Mouse (Mus musculus) intestine, embryonic 14.5 days (tissue): Measurements from ENCODE around the gene Abhd4. TPM values are rescaled to one million over a fixed set of nuclear protein-coding genes. Genes with fewer than 3 reads are reported as not detected.

Experiments
- ATAC-seq: fragments of 200-750 bp; cut with Nextera tagmentation; replicated peaks from 2 replicates; pipeline ENCODE4 v1.8.0; 2017; ENCODE audit warnings: low read depth, moderate number of reproducible peaks, moderate TSS enrichment, moderate library complexity; ENCODE audit not compliant: low FRiP score, low TSS enrichment
- DNase-seq: peaks from one replicate; pipeline ENCODE4 v3.0.0-alpha.2; 2018; ENCODE audit warnings: low spot score
- H3K27ac ChIP-seq: fragments of 300-500 bp; sonication (generic); 2 replicates; pipeline ENCODE4 v1.5.1; 2014; ENCODE audit warnings: low read depth, mild to moderate bottlenecking, control low read depth
- H3K27me3 ChIP-seq: fragments of 300-500 bp; sonication (generic); replicated peaks from 2 replicates; pipeline ENCODE4 v1.6.1; 2014; ENCODE audit warnings: low read length, control low read depth; ENCODE audit not compliant: control insufficient read depth, insufficient read depth
- H3K36me3 ChIP-seq: fragments of 300-500 bp; sonication (generic); 2 replicates; pipeline ENCODE4 v1.6.1; 2014; ENCODE audit warnings: low read length, control low read depth; ENCODE audit not compliant: control insufficient read depth, insufficient read depth
- H3K4me1 ChIP-seq: fragments of 300-500 bp; sonication (generic); replicated peaks from 2 replicates; pipeline ENCODE4 v1.6.1; 2014; ENCODE audit warnings: low read length, control low read depth, mixed read lengths; ENCODE audit not compliant: control insufficient read depth, insufficient read depth
- H3K4me2 ChIP-seq: fragments of 300-500 bp; sonication (generic); 2 replicates; pipeline ENCODE4 v1.6.1; 2014; ENCODE audit warnings: low read length
- H3K4me3 ChIP-seq: fragments of 300-500 bp; sonication (generic); 2 replicates; pipeline ENCODE4 v1.5.1; 2014; ENCODE audit warnings: low read depth, low read length, control low read depth, mixed read lengths
- H3K9ac ChIP-seq: fragments of 300-500 bp; sonication (generic); 2 replicates; pipeline ENCODE4 v1.6.1; 2014; ENCODE audit warnings: mild to moderate bottlenecking, low read length
- H3K9me3 ChIP-seq: fragments of 300-500 bp; sonication (generic); 2 replicates; pipeline ENCODE4 v1.6.1; 2016; ENCODE audit warnings: low read length, control low read depth; ENCODE audit not compliant: control insufficient read depth
- WGBS: fragments of 180-500 bp; shearing (Covaris S2); extraction: QIAGEN DNeasy Blood & Tissue Kit; methylation state at CpG from one replicate; pipeline ENCODE4 v1.1.7; 2014; 5-methylcytosine and 5-hydroxymethylcytosine counted together
- polyA plus RNA-seq: library from polyadenylated mRNA; unstranded; fragments of >200 nt; fragmentation: Nextera tagmentation; extraction: Ambion mirVana; gene quantifications from 2 replicates; pipeline ENCODE4 v1.2.1, GENCODE M21; 2014

The Abhd4 gene
- polyA plus RNA-seq, 1 experiment from 2014 or later: 46.9 TPM

DNA sequence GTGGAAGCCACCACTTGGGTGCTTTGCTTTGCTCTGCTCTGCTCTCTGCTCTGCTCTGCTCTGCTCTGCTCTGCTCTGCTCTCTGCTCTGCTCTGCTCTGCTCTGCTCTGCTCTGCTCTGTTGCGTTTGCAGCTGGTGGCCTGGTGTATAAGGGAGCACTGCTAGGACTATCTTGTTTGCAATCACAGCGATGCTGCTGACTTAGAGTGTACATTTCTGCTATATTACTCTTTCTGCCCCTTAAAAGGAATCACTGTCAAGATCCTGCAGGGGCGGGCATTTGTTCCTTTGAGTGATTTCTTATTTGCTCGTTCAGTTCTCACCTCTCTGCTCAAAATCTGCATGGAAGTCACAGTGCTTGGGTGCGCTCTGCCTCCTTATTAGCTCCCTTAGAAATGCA is 44.1 kb upstream of the Abhd4 start:
- 59% methylated on average over 5 of the region's 5 CpGs for WGBS
- H3K4me2 ChIP-seq: no peak overlapping the region
- no peaks in the 10 kb centered on the region for H3K27me3 ChIP-seq
- H3K36me3 ChIP-seq: no peaks in the 10 kb centered on the region
- DNase-seq: no peak
- no peak for ATAC-seq
- H3K4me3 ChIP-seq: no peak overlapping the region
- H3K9me3 ChIP-seq: no peaks in the 10 kb centered on the region
- no peak overlapping the region for H3K27ac ChIP-seq
- H3K4me1 ChIP-seq: peaks cover 30% of the 10 kb centered on the region
- H3K9ac ChIP-seq: no peak overlapping the region

DNA sequence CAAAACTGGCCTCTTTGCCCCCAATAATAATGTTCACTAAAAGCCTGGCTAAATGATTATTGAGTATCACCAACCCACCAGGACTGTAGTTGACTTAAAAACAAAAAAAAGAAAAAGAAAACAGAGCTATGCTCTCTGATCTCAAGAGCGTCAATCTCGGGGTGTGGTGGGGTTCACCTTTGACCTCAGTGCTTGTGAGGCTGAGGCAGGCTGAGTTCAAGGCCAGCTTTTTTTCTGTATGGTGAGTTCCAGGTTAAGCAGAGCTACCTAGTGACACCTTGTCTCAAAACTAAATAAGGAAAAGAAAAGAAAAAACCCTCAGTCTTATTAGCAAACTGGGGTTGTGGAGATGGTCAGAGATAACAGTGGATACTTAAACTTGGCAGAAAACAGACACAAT is 43.6 kb upstream of the Abhd4 start:
- DNase-seq (no peak), ATAC-seq (no peak)
- Histone ChIP-seq H3K4me3 (no peak overlapping the region), H3K27me3 (no peaks in the 10 kb centered on the region), H3K9ac (no peak overlapping the region), H3K4me2 (no peak overlapping the region), H3K4me1 (peaks cover 34% of the 10 kb centered on the region), H3K36me3 (no peaks in the 10 kb centered on the region), H3K27ac (no peak overlapping the region), H3K9me3 (no peaks in the 10 kb centered on the region)
- WGBS: 92% methylated on average over 2 of the region's 2 CpGs

DNA sequence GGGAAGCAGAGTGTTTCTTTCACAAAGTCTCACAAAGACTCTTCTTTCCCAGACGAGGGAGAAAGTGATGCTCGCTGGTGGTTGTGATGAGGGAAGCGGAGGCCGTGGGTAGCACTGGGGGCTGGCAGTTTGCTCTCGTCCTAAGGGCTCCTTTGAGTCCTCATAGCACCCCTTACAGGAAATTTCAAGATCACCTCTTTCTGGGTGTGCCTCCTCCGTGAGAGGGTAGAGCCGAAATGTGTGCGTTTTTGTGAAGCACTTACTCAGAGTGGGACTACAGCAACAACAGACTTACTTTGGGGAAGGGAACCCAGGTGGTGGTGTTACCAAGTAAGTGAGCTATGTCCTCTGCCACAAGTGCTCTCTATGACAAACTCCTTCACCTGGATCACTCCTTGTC is 42.8 kb upstream of the Abhd4 start:
- Histone ChIP-seq H3K4me2 (no peak overlapping the region), H3K9me3 (no peaks in the 10 kb centered on the region), H3K36me3 (no peaks in the 10 kb centered on the region), H3K9ac (no peak overlapping the region), H3K4me1 (peaks cover 29% of the 10 kb centered on the region), H3K4me3 (no peak overlapping the region), H3K27ac (no peak overlapping the region), H3K27me3 (no peaks in the 10 kb centered on the region)
- 92% methylated on average over 8 of the region's 8 CpGs for WGBS
- no peak for ATAC-seq
- no peak for DNase-seq

DNA sequence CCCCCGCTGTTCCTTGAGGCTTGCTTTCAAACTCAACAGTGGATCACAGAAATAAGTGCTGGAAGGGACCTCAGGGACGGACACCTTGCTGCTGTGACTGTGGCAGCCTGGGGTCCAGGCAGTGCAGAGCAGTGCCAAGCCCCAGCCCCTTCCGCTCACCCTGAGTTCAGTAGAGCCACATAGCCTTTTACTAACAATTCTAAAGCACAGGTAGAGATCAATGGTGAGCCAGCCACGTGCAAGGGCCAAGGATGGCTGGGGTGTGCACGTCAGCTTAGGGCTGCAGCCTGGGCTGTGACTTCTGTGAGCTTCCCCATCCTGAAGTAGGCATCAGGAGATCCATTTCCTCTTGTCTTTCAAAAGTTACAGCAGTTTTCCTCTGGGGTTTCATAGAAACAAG is 42.2 kb upstream of the Abhd4 start:
- no peak for ATAC-seq
- Histone ChIP-seq H3K36me3 (no peaks in the 10 kb centered on the region), H3K9me3 (no peaks in the 10 kb centered on the region), H3K27me3 (no peaks in the 10 kb centered on the region), H3K4me2 (no peak overlapping the region), H3K9ac (no peak overlapping the region), H3K4me1 (peaks cover 23% of the 10 kb centered on the region), H3K27ac (no peak overlapping the region), H3K4me3 (no peak overlapping the region)
- 87% methylated on average over 5 of the region's 5 CpGs for WGBS
- no peak for DNase-seq

DNA sequence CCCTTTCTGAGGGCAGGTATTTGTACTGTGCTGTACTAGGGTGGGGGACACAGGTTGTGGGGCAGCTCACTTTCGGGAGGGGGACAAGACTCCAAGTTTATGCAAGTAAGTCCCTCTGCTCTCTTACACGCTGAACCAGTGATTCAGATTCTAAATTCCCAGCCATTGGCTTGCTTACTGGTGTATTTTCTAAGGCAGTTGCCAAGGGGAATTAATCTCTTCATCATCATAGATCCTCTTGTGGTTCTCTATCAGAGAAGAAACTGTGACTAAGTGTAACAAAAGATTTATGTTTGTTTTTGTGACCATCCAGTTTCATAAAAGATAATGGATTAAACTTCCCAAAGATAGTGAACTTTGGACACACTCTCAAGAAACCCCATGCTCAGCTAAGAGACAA is 40.3 kb upstream of the Abhd4 start:
- WGBS: 74% methylated on average over 2 of the region's 2 CpGs
- ATAC-seq (no peak), DNase-seq (no peak)
- Histone ChIP-seq H3K27ac (no peak overlapping the region), H3K4me3 (no peak overlapping the region), H3K36me3 (no peaks in the 10 kb centered on the region), H3K9ac (no peak overlapping the region), H3K27me3 (no peaks in the 10 kb centered on the region), H3K4me2 (no peak overlapping the region), H3K4me1 (peaks cover 18% of the 10 kb centered on the region; the same call in 1 of the 2 replicates), H3K9me3 (no peaks in the 10 kb centered on the region)

DNA sequence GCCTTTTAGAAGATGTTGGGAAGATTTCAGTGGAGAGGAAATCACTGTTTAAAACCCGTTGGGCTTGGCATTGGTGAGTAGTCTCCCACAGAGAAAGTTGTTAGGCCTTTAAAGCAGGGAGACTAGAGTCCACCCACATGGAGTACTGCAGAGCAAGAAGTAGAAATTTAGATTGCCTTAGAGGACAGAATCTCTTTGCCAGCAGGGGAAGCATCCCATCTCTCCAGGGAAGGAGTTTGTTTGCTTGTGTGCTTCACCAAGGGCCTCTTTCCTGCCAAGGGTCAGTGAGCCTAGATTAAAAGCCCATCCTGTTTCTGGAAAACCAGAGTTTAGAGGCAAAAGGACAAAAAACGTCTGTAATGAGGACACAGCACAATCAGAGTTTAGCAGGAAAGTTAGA is 39.5 kb upstream of the Abhd4 start:
- Histone ChIP-seq H3K36me3 (no peaks in the 10 kb centered on the region), H3K27me3 (no peaks in the 10 kb centered on the region), H3K9me3 (no peaks in the 10 kb centered on the region), H3K27ac (no peak overlapping the region), H3K9ac (no peak overlapping the region), H3K4me3 (no peak overlapping the region), H3K4me1 (peaks cover 26% of the 10 kb centered on the region), H3K4me2 (no peak overlapping the region)
- 40% methylated on average over 2 of the region's 2 CpGs for WGBS
- DNase-seq (no peak), ATAC-seq (no peak)

DNA sequence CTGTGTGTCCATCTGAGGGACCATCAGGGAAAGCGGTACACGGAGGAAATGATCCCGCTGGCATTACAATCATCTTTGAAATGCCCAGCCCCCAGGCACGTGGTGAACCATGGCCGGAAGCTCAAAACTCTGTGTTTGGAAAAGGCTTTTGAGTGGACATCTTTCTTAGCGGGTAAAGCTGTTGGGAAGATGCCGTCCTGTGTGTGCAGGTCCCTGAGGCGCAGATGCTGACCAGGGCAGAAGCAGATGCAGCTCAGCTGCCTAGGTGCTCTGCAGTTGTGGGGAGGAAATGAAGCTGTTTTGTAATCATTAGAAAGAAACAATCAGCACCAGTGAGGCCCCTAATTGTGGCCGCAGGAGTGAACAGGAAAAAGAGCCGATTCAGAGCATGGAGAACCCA is 39.1 kb upstream of the Abhd4 start:
- H3K9ac ChIP-seq: no peak overlapping the region
- peaks cover 29% of the 10 kb centered on the region for H3K4me1 ChIP-seq
- no peaks in the 10 kb centered on the region for H3K27me3 ChIP-seq
- 41% methylated on average over 10 of the region's 10 CpGs for WGBS
- no peak overlapping the region for H3K4me2 ChIP-seq
- H3K27ac ChIP-seq: no peak overlapping the region
- H3K36me3 ChIP-seq: no peaks in the 10 kb centered on the region
- no peaks in the 10 kb centered on the region for H3K9me3 ChIP-seq
- ATAC-seq (no peak), DNase-seq (no peak)
- no peak overlapping the region for H3K4me3 ChIP-seq

DNA sequence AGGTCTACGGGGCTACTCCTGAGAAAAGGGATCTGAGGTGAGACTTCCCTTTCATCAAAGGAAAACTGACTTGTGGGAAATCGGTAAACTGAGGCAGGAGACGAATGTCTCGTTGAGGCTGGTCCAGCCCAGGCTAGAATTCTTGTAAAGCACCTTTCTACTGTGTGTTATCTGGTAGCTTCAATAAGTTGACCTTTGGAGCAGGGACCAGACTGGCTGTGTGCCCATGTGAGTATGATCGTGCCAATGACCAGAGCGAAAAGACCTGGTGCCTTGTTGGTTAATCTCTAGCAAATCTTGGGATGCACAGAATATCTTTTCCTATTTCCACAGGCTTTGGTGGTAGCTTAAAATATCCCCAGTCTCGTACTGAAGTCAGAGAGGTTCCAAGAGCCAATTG is 37.9 kb upstream of the Abhd4 start:
- no peak overlapping the region for H3K4me3 ChIP-seq
- no peak overlapping the region for H3K9ac ChIP-seq
- peaks cover 29% of the 10 kb centered on the region for H3K4me1 ChIP-seq
- no peak overlapping the region for H3K27ac ChIP-seq
- no peak for ATAC-seq
- no peaks in the 10 kb centered on the region for H3K36me3 ChIP-seq
- H3K27me3 ChIP-seq: no peaks in the 10 kb centered on the region
- no peak for DNase-seq
- no peak overlapping the region for H3K4me2 ChIP-seq
- H3K9me3 ChIP-seq: no peaks in the 10 kb centered on the region
- WGBS: 80% methylated on average over 7 of the region's 7 CpGs

DNA sequence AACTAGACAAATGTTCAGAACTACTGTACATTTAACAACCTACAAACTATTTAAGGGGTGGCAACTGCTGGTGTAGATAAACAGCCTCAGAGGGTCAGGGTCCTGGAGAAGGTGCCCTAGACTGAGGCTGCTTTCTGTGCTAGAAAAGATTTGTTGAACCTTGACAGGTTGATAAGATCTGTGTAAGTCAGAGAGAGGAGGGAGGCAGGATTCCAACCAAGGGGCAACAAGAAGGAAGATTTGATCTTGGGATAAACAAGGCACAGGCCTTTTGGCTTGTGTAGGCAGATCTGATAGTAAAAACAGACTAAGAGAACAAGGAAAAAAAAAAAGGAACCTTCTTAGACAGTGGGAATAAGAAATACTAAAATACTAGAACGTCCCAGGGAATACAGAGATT is 35.8 kb upstream of the Abhd4 start:
- Histone ChIP-seq H3K27me3 (no peaks in the 10 kb centered on the region), H3K9me3 (no peaks in the 10 kb centered on the region), H3K27ac (no peak overlapping the region), H3K4me1 (peaks cover 29% of the 10 kb centered on the region), H3K4me2 (no peak overlapping the region), H3K4me3 (no peak overlapping the region), H3K9ac (no peak overlapping the region), H3K36me3 (no peaks in the 10 kb centered on the region)
- DNase-seq (no peak), ATAC-seq (no peak)
- 30% methylated on average over 1 of the region's 1 CpGs for WGBS
